Mouse (Mus musculus) T-helper 1 cell (primary cell): ENCODE data around the gene Btnl9.
"Not testable (repeated sequence)": the region's sequence is repeated elsewhere in the genome, so short reads cannot be mapped to it uniquely, and the experiment has no call there.

ENCODE experiments used
- in situ Hi-C: fragments of 300-600 bp; cut with MboI, MseI; formaldehyde crosslinking; loops from one replicate; pipeline ENCODE4 v1.15.1; 2025; ENCODE audit warnings: high pct_unique_total_duplicates

Btnl9 gene

DNA sequence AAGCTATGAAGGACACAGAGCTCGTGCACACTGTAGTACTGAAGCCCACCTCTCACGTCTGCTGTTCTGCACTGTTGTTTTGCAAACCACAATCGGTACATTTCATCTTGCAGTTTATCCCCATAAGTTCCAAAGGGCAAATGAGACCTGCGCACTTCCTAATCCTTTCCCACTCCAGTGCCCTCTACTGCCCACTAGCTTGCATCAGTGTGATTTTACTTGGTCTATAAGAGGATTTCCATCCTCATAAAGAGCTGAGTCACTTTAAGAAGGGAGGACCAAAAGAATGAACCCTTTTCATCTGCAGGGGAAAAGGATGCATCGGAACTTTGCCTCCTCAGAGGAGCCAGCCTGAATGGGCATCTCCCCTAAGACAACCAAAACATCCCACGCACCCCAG lies 507 bp downstream of the Btnl9 start:
- in situ Hi-C loops = no loop called here

GRCm38 (mm10) chr11:49183172-49183571 lies 3.8 kb downstream of the Btnl9 start:
- in situ Hi-C loops = no loop called here

DNA sequence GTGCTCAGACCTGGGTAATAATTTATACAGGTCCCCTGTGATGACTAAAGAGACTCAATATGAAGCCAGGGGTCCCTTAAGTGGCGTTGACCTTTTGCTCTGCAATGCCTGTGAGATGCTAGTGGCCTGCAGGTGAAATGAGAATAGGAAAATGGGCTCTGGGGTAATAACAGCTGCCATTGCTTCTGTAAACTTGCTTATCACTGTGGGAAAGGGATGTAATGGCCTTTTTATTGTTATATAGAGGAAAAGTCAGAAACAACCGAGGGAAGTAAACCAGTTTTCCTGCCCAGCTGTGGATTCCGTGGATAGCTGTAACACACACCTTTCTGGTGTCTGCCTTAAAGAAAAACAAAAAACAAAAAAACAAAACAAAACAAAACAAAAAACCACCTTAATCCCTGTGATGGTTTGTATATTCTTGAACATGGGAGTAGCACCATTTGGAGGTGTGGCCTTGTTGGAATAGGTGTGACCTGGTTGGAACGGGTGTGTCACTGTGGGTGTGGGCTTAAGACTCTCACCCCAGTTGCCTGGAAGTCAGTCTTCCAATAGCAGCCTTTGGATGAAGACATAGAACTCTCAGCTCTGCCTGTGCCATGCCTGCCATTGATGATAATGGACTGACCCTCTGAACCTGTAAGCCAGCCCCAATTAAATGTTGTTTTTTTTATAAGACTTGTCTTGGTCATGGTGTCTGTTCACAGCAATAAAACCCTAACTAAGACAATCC lies 10.7 kb downstream of the Btnl9 start:
- in situ Hi-C loops = not testable (repeated sequence)

GRCm38 (mm10) chr11:49175345-49175744 lies 11.6 kb downstream of the Btnl9 start:
- in situ Hi-C loops = no loop called here

GRCm38 (mm10) chr11:49170576-49170975 lies 16.4 kb downstream of the Btnl9 start:
- in situ Hi-C loops = no loop called here

GRCm38 (mm10) chr11:49168839-49169611 lies 17.9 kb downstream of the Btnl9 start:
- in situ Hi-C loops = no loop called here

DNA sequence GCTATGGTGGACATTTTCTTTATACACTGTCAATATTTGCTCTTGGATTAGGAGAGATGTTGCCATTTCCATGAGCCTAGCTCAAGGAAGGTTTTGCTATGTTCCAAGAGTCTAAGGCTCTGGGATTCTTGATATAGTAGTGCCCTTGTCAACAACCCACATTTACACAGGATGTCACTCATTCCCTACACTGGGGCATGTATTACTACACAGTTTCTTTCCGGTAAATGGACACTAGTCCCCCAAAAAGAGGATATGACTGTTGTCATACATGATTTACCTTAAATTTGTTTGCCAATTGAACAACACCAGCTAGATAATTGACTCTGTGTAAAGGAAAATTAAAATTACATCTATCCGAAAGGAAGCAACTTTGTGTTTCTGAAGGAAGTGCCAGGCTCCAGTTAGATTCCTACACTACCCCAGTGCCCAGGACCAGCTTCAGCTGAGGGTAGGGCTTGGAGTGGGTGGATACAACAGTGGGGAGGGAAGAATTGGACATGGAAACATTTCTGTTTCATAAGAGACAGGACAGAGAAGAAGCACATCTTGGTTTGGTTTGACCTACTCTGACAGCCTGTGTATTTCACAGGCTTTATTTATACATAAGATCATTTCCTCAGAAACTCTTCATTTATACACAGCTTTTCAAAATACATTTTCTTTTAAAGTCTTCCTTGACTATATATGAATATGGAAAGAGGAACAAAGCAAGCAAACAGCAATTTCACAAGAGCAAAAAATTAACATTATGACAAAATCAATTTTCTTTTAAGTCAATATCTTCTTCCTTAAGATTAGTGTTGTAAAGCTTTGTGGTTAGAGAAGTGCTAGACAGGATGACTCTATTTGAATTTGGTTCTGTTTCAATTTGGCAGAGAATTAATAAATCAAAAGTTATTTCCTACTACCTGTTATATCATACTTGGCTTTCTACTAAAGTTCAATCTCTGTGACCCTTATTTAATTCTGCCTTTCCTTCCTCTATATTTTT lies 29.8 kb downstream of the Btnl9 start:
- in situ Hi-C loops = no loop called here

- in situ Hi-C loops = no loop called here
Observed at GRCm38 (mm10) chr11:49154077-49154476, 32.9 kb downstream of the Btnl9 start, which contains the start of gene Olfr1394. Olfr1394 (plus strand) TSS chr11:49154377.

DNA sequence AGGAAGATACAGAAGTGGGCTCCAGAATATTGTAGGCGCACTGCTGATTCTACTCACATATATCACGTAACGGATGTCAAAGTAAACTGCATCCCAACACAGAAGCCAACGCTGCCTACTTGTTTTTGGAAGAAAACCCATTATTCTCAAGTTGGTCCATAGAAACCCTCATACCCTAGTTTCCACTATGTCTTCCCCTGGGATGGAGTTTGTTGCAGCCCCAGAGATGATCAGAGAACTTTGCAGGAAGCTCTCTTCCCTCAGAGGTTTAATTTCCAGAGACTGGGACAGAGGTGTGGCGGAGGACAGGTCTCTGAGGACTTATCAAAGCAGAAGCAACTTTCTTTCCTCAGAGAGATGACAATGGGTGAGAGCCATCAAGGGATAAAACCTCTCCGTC lies 45.0 kb downstream of the Btnl9 start, which contains the start of gene Olfr1395:
Olfr1395 (plus strand) TSS at position 301 of the 400 bp plus-strand sequence.
- in situ Hi-C loops = loop anchor here (25.0 kb wide), 2 partner anchors 420 to 1520 kb away; partner anchors contain the start of gene Olfr1380

GRCm38 (mm10) chr11:49124169-49124568 lies 62.8 kb downstream of the Btnl9 start:
- in situ Hi-C loops = no loop called here

- in situ Hi-C loops = loop anchor here (5.0 kb wide), 1 partner anchor 143 kb away; no protein-coding TSS in a partner anchor
Observed at GRCm38 (mm10) chr11:49119635-49120034, 67.3 kb downstream of the Btnl9 start.
